Mouse (Mus musculus) ES-CJ7 (cell line): ENCODE measurements at regions not wholly inside any gene's neighbourhood (a gene's known extent, or its start where the extent isn't known, plus 50 kb on each side); places are given as distances from the start of the nearest gene placed in this dataset.
"Not testable (repeated sequence)": the region's sequence is repeated elsewhere in the genome, so short reads cannot be mapped to it uniquely, and the experiment has no call there.

ENCODE experiments used
- DNase-seq: peaks from one replicate; pipeline ENCODE4 v3.0.0; 2011; ENCODE audit warnings: low read depth, low spot score

GRCm38 (mm10) chr1:51600425-51600824, 122.2 kb upstream of the Nabp1 start:
- peak; percentile 68 for DNase-seq

- peak; percentile 93 for DNase-seq
These were observed 119.0 kb upstream of the Nabp1 start for GRCm38 (mm10) chr1:51596935-51597820.

GRCm38 (mm10) chr1:51594666-51595065, 116.4 kb upstream of the Nabp1 start:
- no peak for DNase-seq

GRCm38 (mm10) chr1:51593621-51594441, 115.6 kb upstream of the Nabp1 start:
- DNase-seq, result no peak

GRCm38 (mm10) chr1:51591886-51592285, 113.7 kb upstream of the Nabp1 start:
- DNase-seq, result no peak

- no peak for DNase-seq
These were observed 112.6 kb upstream of the Nabp1 start for GRCm38 (mm10) chr1:51590606-51591400.

- DNase-seq, result no peak
These were observed 106.8 kb upstream of the Nabp1 start for GRCm38 (mm10) chr1:51584925-51585424.

GRCm38 (mm10) chr1:51583871-51584270, 105.6 kb upstream of the Nabp1 start:
- DNase-seq, result no peak

- DNase-seq, result no peak
These were observed 101.8 kb upstream of the Nabp1 start for GRCm38 (mm10) chr1:51580074-51580473.

GRCm38 (mm10) chr1:51577701-51578100, 99.5 kb upstream of the Nabp1 start:
- no peak for DNase-seq

GRCm38 (mm10) chr1:51572314-51573078, 94.3 kb upstream of the Nabp1 start:
- peak; percentile 43 for DNase-seq

GRCm38 (mm10) chr1:51569625-51570024, 91.4 kb upstream of the Nabp1 start:
- no peak for DNase-seq

- DNase-seq, result no peak
These were observed 88.0 kb upstream of the Nabp1 start for GRCm38 (mm10) chr1:51566170-51566649.

GRCm38 (mm10) chr1:51556616-51557015, 78.4 kb upstream of the Nabp1 start:
- not testable (repeated sequence) for DNase-seq

- no peak for DNase-seq
These were observed 75.5 kb upstream of the Nabp1 start for GRCm38 (mm10) chr1:51553738-51554137.

GRCm38 (mm10) chr1:51551624-51552023, 73.4 kb upstream of the Nabp1 start:
- no peak for DNase-seq

- DNase-seq, result no peak
These were observed 64.6 kb upstream of the Nabp1 start for GRCm38 (mm10) chr1:51542801-51543200.

- no peak for DNase-seq
These were observed 61.4 kb upstream of the Nabp1 start for GRCm38 (mm10) chr1:51539634-51540033.

- DNase-seq, result no peak
These were observed 60.6 kb upstream of the Nabp1 start for GRCm38 (mm10) chr1:51538836-51539235.

GRCm38 (mm10) chr1:51537765-51538360, 59.6 kb upstream of the Nabp1 start:
- DNase-seq, result no peak
